Mouse (Mus musculus): Measurements from ENCODE around the gene Creld1. TPM values are rescaled to one million over a fixed set of nuclear protein-coding genes. Genes with fewer than 3 reads are reported as not detected.

The Creld1 gene
- polyA plus RNA-seq, 1 experiment: 23.2 TPM

DNA sequence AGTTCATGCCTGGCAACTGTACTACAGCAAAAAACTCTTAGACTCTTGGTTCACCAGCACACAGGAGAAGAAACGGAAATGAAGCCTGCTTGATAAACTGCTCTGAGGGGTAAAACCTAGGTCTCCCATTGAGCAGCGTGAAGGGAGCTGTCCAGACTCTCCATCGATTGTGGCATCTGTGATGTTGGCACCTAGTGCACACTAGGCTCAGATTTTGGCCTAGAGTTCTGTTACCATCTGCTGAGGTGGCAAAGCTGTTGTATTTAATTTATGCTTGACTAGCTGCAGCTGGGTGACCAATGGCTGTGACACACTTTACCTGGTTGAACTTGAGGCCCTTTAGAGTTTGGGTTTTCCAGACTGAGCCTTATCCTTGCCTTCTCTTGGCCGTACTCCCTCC, 35.5 kb upstream of the Creld1 start:
- H3K36me3 ChIP-seq (ENCODE audit: control insufficient read depth, insufficient read depth, low read length, poor library complexity, severe bottlenecking): peaks cover 12% of the 10 kb centered on the region
- no peak for TF ChIP-seq CTCF (IDR thresholded peaks at IDR 0.05; ENCODE audit: low read depth, low read length)
- no peak for TF ChIP-seq EP300 (IDR thresholded peaks at IDR 0.05; ENCODE audit: insufficient read depth, low read depth, low read length)
- no peak for TF ChIP-seq POLR2A (IDR thresholded peaks at IDR 0.05; ENCODE audit: insufficient read depth, low read length)
- H3K27ac ChIP-seq (ENCODE audit: insufficient read depth, low read length): no peak overlapping the region
- no peak overlapping the region for H3K4me3 ChIP-seq (ENCODE audit: low read depth, low read length)
- no peaks in the 10 kb centered on the region for H3K9me3 ChIP-seq (replicated peaks; ENCODE audit: control insufficient read depth, insufficient read depth, low read length, poor library complexity, severe bottlenecking)
- H3K9ac ChIP-seq (ENCODE audit: low read depth, poor library complexity, severe bottlenecking): no peak overlapping the region
- H3K27me3 ChIP-seq (ENCODE audit: control insufficient read depth, insufficient read depth, low read length, poor library complexity, severe bottlenecking): no peaks in the 10 kb centered on the region
- no peaks in the 10 kb centered on the region for H3K4me1 ChIP-seq (ENCODE audit: control insufficient read depth, insufficient read depth, low read length)

DNA sequence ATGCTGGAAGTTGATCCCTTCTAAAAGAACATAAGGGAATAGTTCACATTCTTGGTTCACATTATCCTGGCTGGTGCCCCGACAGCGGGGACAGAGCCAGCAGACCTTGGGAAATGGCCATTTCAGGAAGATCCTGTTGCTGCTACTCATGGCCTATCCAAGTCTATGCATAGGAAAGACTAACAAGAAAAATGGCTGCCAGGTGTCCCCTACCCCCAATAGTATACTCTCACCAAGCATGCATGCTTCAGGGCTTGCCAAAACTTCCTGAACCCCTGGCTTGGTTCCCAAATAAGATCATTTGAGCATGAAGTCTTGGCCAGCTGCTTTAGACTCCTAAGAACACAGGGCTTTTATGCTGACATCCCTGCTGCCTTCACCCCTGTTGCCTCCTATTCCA, 31.3 kb upstream of the Creld1 start:
- Histone ChIP-seq H3K4me3 (ENCODE audit: low read depth, low read length) (no peak overlapping the region), H3K27ac (ENCODE audit: insufficient read depth, low read length) (no peak overlapping the region), H3K4me1 (ENCODE audit: control insufficient read depth, insufficient read depth, low read length) (no peaks in the 10 kb centered on the region), H3K36me3 (ENCODE audit: control insufficient read depth, insufficient read depth, low read length, poor library complexity, severe bottlenecking) (peaks cover 9% of the 10 kb centered on the region), H3K9ac (ENCODE audit: low read depth, poor library complexity, severe bottlenecking) (no peak overlapping the region), H3K27me3 (ENCODE audit: control insufficient read depth, insufficient read depth, low read length, poor library complexity, severe bottlenecking) (no peaks in the 10 kb centered on the region), H3K9me3 (replicated peaks; ENCODE audit: control insufficient read depth, insufficient read depth, low read length, poor library complexity, severe bottlenecking) (no peaks in the 10 kb centered on the region)
- TF ChIP-seq CTCF (IDR thresholded peaks at IDR 0.05; ENCODE audit: low read depth, low read length) (no peak), EP300 (IDR thresholded peaks at IDR 0.05; ENCODE audit: insufficient read depth, low read depth, low read length) (no peak), POLR2A (IDR thresholded peaks at IDR 0.05; ENCODE audit: insufficient read depth, low read length) (no peak)

DNA sequence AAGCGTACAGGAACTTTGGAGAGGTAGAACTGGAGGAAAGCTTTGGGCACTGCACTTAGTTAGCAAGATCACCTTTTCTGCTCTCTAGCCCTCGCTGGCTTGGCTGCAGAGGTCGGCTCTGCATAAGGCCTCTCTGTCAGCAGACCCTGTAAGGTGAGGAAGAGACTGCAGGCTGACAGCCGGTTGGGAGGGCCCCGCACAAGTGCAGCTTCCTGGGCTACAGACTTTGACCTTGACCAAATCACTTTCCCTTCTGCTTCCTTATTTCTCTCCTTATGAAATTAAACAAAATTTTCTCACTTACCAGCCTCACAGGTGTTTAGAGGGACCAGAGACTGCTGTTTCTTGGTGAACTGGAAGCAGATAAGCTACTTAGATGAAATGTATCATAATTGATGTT, 28.1 kb upstream of the Creld1 start:
- Histone ChIP-seq H3K4me3 (ENCODE audit: low read depth, low read length) (no peak overlapping the region), H3K4me1 (ENCODE audit: control insufficient read depth, insufficient read depth, low read length) (no peaks in the 10 kb centered on the region), H3K27ac (ENCODE audit: insufficient read depth, low read length) (no peak overlapping the region), H3K27me3 (ENCODE audit: control insufficient read depth, insufficient read depth, low read length, poor library complexity, severe bottlenecking) (no peaks in the 10 kb centered on the region), H3K36me3 (ENCODE audit: control insufficient read depth, insufficient read depth, low read length, poor library complexity, severe bottlenecking) (no peaks in the 10 kb centered on the region), H3K9me3 (replicated peaks; ENCODE audit: control insufficient read depth, insufficient read depth, low read length, poor library complexity, severe bottlenecking) (no peaks in the 10 kb centered on the region), H3K9ac (ENCODE audit: low read depth, poor library complexity, severe bottlenecking) (no peak overlapping the region)
- TF ChIP-seq CTCF (IDR thresholded peaks at IDR 0.05; ENCODE audit: low read depth, low read length): no peak

- no peaks in the 10 kb centered on the region for H3K36me3 ChIP-seq (ENCODE audit: control insufficient read depth, insufficient read depth, low read length, poor library complexity, severe bottlenecking)
- no peaks in the 10 kb centered on the region for H3K27me3 ChIP-seq (ENCODE audit: control insufficient read depth, insufficient read depth, low read length, poor library complexity, severe bottlenecking)
- no peak for TF ChIP-seq EP300 (IDR thresholded peaks at IDR 0.05; ENCODE audit: insufficient read depth, low read depth, low read length)
- TF ChIP-seq POLR2A (IDR thresholded peaks at IDR 0.05; ENCODE audit: insufficient read depth, low read length): no peak
- no peak for TF ChIP-seq CTCF (IDR thresholded peaks at IDR 0.05; ENCODE audit: low read depth, low read length)
- peak within 1 kb of the TSS; percentile 10 for H3K4me3 ChIP-seq (ENCODE audit: low read depth, low read length)
- H3K4me1 ChIP-seq (ENCODE audit: control insufficient read depth, insufficient read depth, low read length): no peaks in the 10 kb centered on the region
- no peak within 1 kb of the TSS for H3K9ac ChIP-seq (ENCODE audit: low read depth, poor library complexity, severe bottlenecking)
- no peak within 1 kb of the TSS for H3K27ac ChIP-seq (ENCODE audit: insufficient read depth, low read length)
- no peaks in the 10 kb centered on the region for H3K9me3 ChIP-seq (replicated peaks; ENCODE audit: control insufficient read depth, insufficient read depth, low read length, poor library complexity, severe bottlenecking)
Measured at GRCm38 (mm10) chr6:113457952-113458534, 25.1 kb upstream of the Creld1 start, which contains the start of gene Il17re. Il17re (plus strand) TSS chr6:113458484.

DNA sequence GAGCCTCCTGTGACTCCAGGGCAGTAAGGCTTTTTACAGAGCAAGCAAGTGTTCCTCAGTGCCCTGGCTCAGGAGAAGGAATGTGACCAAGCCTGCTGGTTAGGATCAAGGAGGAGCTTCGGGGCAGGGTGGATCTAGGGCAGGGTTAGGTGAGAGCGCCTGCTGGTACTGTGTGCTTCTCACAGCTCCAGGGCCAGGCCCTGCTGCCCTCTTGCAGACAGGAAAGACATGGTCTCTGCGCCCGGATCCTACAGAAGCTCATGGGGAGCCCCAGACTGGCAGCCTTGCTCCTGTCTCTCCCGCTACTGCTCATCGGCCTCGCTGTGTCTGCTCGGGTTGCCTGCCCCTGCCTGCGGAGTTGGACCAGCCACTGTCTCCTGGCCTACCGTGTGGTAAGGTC, 24.5 kb upstream of the Creld1 start:
- Histone ChIP-seq H3K27ac (ENCODE audit: insufficient read depth, low read length) (no peak overlapping the region), H3K27me3 (ENCODE audit: control insufficient read depth, insufficient read depth, low read length, poor library complexity, severe bottlenecking) (no peaks in the 10 kb centered on the region), H3K4me3 (ENCODE audit: low read depth, low read length) (peak overlapping the region; percentile 10), H3K4me1 (ENCODE audit: control insufficient read depth, insufficient read depth, low read length) (no peaks in the 10 kb centered on the region), H3K36me3 (ENCODE audit: control insufficient read depth, insufficient read depth, low read length, poor library complexity, severe bottlenecking) (no peaks in the 10 kb centered on the region), H3K9ac (ENCODE audit: low read depth, poor library complexity, severe bottlenecking) (no peak overlapping the region), H3K9me3 (replicated peaks; ENCODE audit: control insufficient read depth, insufficient read depth, low read length, poor library complexity, severe bottlenecking) (no peaks in the 10 kb centered on the region)
- TF ChIP-seq EP300 (IDR thresholded peaks at IDR 0.05; ENCODE audit: insufficient read depth, low read depth, low read length) (0 out of 2 replicates have a peak, but pooled peaks have one; percentile 68), POLR2A (IDR thresholded peaks at IDR 0.05; ENCODE audit: insufficient read depth, low read length) (no peak)

- Histone ChIP-seq H3K9me3 (replicated peaks; ENCODE audit: control insufficient read depth, insufficient read depth, low read length, poor library complexity, severe bottlenecking) (no peaks in the 10 kb centered on the region), H3K27ac (ENCODE audit: insufficient read depth, low read length) (no peak overlapping the region), H3K27me3 (ENCODE audit: control insufficient read depth, insufficient read depth, low read length, poor library complexity, severe bottlenecking) (no peaks in the 10 kb centered on the region), H3K4me3 (ENCODE audit: low read depth, low read length) (no peak overlapping the region), H3K4me1 (ENCODE audit: control insufficient read depth, insufficient read depth, low read length) (no peaks in the 10 kb centered on the region), H3K36me3 (ENCODE audit: control insufficient read depth, insufficient read depth, low read length, poor library complexity, severe bottlenecking) (no peaks in the 10 kb centered on the region), H3K9ac (ENCODE audit: low read depth, poor library complexity, severe bottlenecking) (no peak overlapping the region)
- TF ChIP-seq CTCF (IDR thresholded peaks at IDR 0.05; ENCODE audit: low read depth, low read length) (no peak), POLR2A (IDR thresholded peaks at IDR 0.05; ENCODE audit: insufficient read depth, low read length) (no peak), EP300 (IDR thresholded peaks at IDR 0.05; ENCODE audit: insufficient read depth, low read depth, low read length) (no peak)
Measured at GRCm38 (mm10) chr6:113464040-113464439, 19.1 kb upstream of the Creld1 start.

All from ES-Bruce4 (cell line).